Mouse (Mus musculus) urinary bladder, adult 18-20 months (tissue): Measurements from ENCODE around the gene 1600014C23Rik.
A peak's percentile ranks its signal among the peaks of the same experiment; 100 is the strongest.

Experiments
- DNase-seq, 2 experiments: peaks; one replicate each; pipeline ENCODE4 v3.0.0; 2022; ENCODE audit warnings: low spot score in 2 of 2, mixed read lengths in 2 of 2

1600014C23Rik gene

GRCm38 (mm10) chr17:45733735-45734301, at the start of gene 1600014C23Rik:
1600014C23Rik (minus strand) TSS chr17:45733844.
- DNase-seq: peak in 1 of 2 experiments; percentile 48

- no peak for DNase-seq
Measured at GRCm38 (mm10) chr17:45778446-45778845, 44.8 kb upstream of the 1600014C23Rik start.

GRCm38 (mm10) chr17:45777431-45777830, 43.8 kb upstream of the 1600014C23Rik start:
- no peak for DNase-seq

- no peak for DNase-seq
Measured at GRCm38 (mm10) chr17:45776185-45776584, 42.5 kb upstream of the 1600014C23Rik start.

GRCm38 (mm10) chr17:45775468-45775867, 41.8 kb upstream of the 1600014C23Rik start:
- no peak for DNase-seq

GRCm38 (mm10) chr17:45772566-45772965, 38.9 kb upstream of the 1600014C23Rik start:
- DNase-seq: no peak

- DNase-seq: no peak
Measured at GRCm38 (mm10) chr17:45772096-45772495, 38.5 kb upstream of the 1600014C23Rik start.

- no peak for DNase-seq
Measured at GRCm38 (mm10) chr17:45770441-45770840, 36.8 kb upstream of the 1600014C23Rik start.

GRCm38 (mm10) chr17:45769821-45770220, 36.2 kb upstream of the 1600014C23Rik start:
- DNase-seq: no peak

GRCm38 (mm10) chr17:45767536-45768146, 34.0 kb upstream of the 1600014C23Rik start:
- no peak for DNase-seq

GRCm38 (mm10) chr17:45766735-45767535, 33.3 kb upstream of the 1600014C23Rik start:
- peak; percentile 45 to 73 for DNase-seq

- DNase-seq: no peak
Measured at GRCm38 (mm10) chr17:45765914-45766313, 32.3 kb upstream of the 1600014C23Rik start.

GRCm38 (mm10) chr17:45763188-45763587, 29.5 kb upstream of the 1600014C23Rik start:
- DNase-seq: no peak

- no peak for DNase-seq
Measured at GRCm38 (mm10) chr17:45761902-45762301, 28.3 kb upstream of the 1600014C23Rik start.

GRCm38 (mm10) chr17:45760965-45761645, 27.5 kb upstream of the 1600014C23Rik start:
- DNase-seq: no peak

- no peak for DNase-seq
Measured at GRCm38 (mm10) chr17:45759751-45760150, 26.1 kb upstream of the 1600014C23Rik start.

GRCm38 (mm10) chr17:45758808-45759207, 25.2 kb upstream of the 1600014C23Rik start:
- no peak for DNase-seq

- no peak for DNase-seq
Measured at GRCm38 (mm10) chr17:45757932-45758331, 24.3 kb upstream of the 1600014C23Rik start.

GRCm38 (mm10) chr17:45756831-45757230, 23.2 kb upstream of the 1600014C23Rik start:
- no peak for DNase-seq

GRCm38 (mm10) chr17:45756391-45756790, 22.7 kb upstream of the 1600014C23Rik start:
- no peak for DNase-seq

GRCm38 (mm10) chr17:45754186-45754862, 20.7 kb upstream of the 1600014C23Rik start:
- DNase-seq: no peak

GRCm38 (mm10) chr17:45752678-45753077, 19.0 kb upstream of the 1600014C23Rik start:
- DNase-seq: no peak
